Mouse (Mus musculus): ENCODE measurements around the gene Erg28.

Erg28 gene

DNA sequence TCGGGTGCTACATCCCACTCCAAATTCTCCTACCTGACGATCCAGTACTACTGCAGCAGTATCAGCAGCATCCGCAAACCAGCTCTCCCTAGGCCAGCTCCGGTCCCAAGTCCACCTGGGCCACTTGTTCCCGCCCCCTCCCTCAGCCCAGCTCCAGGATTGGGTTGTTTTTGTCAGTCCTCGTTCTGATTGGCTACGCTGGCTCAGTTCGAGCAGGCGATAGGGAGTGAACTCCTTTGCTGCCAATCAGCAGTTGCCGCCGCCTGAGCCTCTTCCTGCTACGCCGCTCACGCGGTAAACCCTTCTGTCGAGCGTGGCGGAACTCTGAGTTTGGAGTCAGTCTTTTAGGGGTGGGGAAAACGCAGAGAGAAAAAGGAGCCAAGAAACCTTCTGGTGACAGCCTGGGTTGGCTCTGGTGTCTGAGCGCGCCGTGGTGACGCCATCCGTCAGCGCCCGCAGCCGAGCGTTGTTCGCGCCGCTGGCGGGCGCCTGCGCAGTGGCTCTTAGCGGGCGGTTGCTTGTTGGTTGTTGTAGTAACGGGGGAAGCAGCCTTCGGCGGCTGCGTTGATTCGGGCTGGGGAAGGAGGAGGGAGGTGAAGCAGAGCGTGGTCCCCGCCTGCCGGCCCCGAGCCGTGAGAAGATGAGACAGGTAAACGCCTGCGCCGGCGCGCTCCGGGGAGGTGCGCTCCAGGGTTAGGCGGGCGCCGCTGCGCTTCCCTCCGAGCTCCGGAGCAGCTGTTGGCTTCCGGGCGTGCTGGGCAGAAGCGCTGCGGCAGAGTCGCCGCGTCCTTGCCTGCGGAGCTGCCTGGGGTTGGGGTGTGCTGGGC, at the start of gene Erg28, which contains the start of gene Ttll5:
Erg28 (minus strand) TSS at position 113 of the 827 bp plus-strand sequence.
Ttll5 (plus strand) TSS at position 222 of the 827 bp plus-strand sequence.
- peak; percentile 95 to 97 for DNase-seq (ENCODE audit: low spot score in 2 of 2)

DNA sequence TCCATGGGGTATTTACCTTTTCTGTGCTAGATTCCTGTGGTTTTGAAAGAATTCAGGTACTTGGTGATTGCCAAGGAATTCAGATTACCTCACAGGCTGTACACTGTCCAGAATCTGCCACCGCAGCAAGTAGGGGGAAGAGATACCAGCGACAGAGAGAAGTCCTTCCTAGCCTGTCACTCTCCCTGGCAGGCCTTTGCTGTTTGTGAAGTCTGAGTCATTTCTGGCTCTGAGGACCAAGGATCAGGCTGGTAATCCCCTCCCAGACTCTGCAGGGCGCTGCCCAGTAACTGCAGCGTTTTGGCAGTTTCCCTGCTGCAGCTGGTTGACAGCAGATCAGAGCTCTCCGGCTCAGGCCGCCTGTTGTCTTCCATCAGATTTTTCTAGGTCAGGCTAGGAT, 45.1 kb upstream of the Erg28 start:
- peak; percentile 24 to 29 for DNase-seq (ENCODE audit: low spot score in 2 of 2)

DNA sequence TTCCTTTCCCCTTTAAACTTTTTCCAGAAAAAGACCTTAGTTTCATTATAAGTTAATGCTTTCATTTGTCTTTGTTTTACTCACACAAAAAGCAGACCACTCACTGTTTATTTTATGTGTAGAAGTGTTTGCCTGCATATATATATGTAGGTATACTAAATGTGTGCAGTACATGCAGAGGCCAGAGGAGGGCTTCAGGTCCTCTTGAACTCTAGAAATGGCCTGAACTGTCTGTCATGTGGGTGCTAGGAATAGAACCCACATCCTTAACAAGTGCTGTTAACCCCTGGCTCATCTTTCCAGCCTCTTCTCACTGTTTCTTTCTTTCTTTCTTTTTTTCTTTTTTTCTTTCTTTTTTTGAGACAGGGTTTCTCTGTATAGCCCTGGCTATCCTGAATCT, 42.8 kb upstream of the Erg28 start:
- no peak for DNase-seq (ENCODE audit: low spot score in 2 of 2)

DNA sequence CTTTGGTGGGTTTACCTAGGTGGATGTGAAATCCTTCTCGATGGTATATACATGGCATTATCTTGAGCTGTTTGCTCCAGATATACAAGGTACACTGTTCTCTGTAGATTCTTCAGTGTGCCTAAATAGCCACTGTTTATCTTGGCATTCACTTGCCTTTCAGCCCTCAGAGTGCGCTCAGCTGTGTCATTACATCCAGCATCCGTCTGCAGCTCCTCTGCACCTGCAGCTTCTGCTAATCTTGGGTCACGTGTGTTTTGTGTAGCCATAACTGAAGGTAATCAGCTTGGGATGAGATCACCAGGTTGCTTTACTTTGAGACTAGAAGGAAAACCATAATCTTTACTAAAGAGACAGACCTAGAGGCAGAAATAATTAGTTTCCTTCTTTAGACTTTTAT, 42.3 kb upstream of the Erg28 start:
- DNase-seq (ENCODE audit: low spot score in 2 of 2) = no peak

DNA sequence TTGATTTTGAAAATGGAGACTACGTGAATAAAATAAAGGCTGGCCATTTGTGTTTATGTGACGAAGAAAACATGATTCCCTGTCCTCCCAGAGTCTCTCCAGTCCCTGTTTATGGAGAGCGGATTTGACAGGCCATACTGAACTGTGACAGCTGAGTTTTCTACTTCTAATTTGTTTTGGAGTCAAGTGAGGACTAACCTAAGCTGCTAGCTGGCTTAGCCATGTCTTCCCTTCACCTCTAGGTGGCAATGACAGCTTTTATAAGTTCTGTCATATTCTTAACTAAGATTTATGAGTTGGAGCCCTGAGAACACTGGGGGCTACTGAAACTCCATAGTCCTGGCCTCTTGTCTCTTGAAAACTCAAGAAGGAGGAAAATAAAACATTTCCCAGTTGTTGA, 41.2 kb upstream of the Erg28 start:
- DNase-seq (ENCODE audit: low spot score in 2 of 2) = peak in 1 of 2 experiments; percentile 21

DNA sequence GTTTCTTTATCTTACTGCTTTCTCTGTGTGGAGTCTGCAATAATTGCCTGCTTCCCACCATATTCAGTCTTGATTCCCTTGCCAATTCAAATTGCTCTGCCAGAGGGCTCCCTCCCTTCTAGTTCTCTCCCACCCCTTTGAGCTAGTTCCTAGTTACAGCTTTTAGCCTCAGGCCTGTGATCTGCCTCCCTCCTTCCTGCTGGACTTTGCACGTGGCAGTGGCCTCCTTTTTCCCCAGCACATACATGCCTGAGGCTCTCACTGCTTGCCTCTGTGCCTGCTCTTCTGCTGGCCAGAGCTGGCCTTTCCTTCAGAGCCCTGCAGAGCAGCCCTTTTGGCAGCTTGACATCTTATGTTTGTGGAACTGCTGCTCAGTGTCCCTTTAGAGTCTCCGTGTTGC, 38.2 kb upstream of the Erg28 start:
- DNase-seq (ENCODE audit: low spot score in 2 of 2) = no peak

DNA sequence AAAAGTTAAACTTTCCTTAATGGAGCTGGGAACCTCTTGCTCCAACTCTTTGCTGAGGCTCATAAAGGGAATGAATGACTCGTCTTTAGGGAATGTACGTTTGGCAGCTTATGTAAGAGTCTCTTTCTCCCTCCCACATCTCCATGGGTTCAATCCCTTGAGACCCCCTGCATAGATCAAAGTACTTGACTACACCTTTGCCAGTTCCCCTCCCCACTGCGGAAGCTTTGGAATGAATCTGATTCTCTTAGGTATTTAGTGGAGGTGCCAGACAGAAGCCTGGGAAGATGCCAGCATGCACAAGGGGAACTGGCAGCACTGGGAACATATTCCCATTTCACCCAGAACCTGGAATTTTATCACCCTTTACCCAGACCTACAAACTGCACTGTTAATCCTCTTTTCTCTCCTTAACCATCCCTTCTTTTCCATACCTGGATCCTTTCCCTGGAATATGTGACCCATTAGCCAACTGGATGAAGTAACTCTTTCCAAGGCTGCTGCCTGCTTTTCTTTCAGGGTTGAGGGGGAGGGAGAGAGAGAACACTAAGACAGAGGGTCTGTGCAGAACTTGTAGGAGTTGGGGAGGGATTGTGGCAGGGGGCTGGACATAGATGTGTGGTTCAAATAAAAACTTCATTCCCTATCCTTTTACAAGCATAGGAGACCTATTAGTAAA, 35.3 kb upstream of the Erg28 start:
- no peak for DNase-seq (ENCODE audit: low spot score in 2 of 2)

DNA sequence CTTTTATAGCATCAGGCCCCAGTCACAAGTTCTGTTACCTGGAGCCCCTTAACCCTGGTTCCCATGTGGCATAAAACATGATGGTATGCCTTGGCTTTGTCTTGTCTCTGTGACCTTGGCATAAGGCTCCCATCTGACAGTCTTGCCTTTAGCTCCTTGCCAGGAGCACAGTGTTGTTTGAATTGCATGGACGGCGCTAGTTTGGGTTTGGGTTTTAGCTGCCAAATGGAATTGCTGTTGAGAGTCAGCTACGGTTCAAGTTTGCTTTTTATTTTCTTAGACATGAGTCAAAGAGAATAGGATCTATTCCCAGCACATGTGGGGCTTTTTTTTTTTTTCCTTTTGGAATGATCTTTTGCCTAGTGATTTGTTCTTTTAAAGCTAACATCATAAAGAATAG, 34.8 kb upstream of the Erg28 start:
- no peak for DNase-seq (ENCODE audit: low spot score in 2 of 2)

DNA sequence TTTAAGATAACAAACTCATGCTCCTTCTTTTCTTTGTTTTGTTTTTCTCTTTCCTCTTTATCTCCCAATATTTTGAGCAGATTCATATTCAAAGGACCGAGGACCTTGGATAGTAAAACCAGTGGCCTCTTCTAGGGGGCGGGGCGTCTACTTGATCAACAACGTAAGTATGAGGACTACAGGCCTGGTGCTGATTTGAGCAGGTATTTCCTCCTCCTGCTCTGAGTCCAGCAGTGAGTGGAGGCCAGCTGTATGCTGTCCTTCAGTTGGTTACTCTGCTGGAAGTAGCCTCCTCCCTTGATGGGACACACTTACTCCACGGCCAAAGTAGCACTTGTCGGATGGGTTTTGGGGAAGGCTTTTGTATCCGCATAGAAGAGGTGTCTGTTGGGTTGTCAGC, 33.0 kb upstream of the Erg28 start:
- DNase-seq (ENCODE audit: low spot score in 2 of 2) = no peak

DNA sequence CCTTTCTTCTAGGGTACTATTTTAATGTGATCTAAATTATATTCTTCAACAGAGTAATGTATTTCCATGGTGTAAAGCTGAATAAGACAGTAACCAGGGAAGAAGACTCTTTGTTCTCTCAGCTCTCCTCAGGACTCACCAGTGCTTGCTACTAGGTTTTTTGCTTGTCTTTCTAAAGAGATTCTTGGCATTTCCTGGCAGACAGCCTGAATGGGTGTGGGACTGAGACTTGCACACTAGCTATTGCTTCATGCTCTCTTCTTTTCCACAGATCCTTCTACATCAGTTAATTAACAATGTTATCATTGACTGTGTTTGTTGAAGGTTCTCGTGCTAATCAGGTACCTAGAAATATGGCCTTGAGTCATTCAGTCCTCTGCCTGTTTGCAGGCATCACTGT, 29.9 kb upstream of the Erg28 start:
- no peak for DNase-seq (ENCODE audit: low spot score in 2 of 2)

DNA sequence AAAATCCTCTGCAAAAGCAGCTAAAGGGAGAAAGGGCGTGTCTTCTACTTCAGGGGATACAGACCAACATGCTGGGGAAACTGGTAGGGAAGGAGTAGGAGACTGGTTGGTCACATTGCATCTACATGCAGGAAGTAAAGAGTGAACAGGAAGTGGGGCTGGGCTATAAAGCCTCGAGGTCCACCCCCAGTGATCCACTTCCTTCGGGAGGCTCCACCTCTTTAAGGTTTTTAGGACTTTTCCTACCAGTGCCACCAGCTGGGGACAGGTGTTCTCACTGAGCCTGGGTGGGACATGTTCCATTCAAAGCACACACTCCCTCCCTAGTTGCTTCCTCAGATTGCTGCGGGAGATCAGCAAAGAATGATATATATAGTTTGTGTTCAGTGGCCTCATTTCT, 29.5 kb upstream of the Erg28 start:
- DNase-seq (ENCODE audit: low spot score in 2 of 2) = no peak

DNA sequence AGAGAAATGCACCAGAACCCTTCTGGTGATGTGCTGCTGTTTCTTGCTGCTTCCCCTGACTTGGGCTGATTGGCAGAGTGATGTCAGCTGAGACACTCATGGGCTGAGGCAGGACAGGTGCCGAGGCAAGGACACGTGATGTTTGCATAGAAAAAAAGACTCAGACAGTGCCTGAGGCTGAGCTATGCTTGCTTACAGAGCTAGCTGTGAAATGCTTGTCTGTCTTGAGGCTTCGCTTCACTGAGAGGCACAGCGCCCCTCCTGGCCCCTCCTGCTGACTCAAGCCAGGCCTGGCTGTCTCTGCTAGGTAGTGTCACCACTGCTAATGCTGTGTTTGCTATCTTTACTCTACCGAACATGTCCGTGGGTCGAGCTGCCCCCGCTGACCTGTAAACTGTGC, 26.3 kb upstream of the Erg28 start:
- DNase-seq (ENCODE audit: low spot score in 2 of 2) = no peak

DNA sequence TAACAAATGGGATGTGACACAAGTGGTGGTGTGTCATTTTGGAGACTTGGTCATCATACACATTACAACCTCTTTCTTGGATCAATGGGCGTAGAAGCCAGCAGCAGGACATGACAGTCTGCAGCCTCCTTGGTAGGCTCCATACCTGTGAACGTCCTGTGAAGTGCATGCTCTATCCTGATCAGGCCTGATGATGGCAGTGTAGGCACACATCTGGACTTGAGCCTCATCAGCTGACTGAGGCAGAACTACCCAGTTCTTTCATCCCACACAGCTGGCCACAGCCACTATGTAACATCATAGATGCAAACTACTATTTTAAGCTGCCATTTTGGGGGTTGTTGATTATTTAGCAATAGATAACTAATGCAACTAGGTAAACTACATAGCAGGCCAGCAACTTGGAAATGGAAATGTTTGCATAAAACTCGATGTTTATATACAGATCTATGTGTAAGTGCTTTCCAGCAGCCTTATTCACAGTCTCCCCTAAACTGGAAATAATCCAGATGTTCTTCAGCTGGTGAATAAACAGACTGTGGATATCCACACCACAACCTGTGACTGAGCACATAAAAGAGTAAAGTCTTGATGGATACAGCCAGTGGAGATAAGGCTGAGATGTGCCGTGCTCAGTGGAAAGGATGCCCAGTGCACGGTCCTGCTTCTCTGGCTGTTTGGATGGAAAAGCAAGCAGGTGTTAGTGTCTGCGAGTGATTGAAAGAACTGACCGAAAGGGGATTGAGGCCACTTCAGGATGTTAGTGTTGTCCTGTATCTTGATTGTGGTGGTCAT, 24.0 kb upstream of the Erg28 start:
- DNase-seq (ENCODE audit: low spot score in 2 of 2) = peak; percentile 49 to 52

DNA sequence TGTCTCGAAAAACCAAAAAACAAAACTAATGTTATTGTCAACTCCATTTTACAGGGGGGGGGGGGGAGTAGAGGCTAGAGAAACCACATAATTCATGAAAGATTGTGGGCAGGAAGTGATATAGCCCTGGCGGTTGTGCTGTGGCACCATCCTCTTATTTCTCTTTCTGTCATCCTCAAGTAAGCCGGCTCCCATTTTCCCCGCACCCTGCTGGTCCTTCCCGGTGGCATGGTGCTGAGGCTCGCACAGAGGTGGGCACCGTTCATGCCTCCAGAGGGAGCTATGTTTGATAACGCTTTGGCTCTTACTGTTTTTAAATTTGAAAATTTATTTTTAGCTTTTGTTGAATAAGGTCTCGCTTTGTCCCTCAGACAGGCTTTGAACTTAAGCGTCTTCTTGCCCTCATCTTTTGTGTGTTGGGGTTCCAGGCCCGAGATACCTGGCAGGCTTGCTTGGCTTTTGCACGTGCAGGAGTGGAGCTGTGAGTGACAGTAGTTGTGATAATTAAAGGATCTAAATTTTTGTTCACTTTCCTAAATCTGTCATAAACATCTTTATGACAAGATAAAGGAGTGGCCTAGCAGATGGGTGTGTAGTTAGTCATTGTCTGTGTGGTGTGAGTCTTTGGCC, 15.1 kb upstream of the Erg28 start:
- no peak for DNase-seq (ENCODE audit: low spot score in 2 of 2)

DNA sequence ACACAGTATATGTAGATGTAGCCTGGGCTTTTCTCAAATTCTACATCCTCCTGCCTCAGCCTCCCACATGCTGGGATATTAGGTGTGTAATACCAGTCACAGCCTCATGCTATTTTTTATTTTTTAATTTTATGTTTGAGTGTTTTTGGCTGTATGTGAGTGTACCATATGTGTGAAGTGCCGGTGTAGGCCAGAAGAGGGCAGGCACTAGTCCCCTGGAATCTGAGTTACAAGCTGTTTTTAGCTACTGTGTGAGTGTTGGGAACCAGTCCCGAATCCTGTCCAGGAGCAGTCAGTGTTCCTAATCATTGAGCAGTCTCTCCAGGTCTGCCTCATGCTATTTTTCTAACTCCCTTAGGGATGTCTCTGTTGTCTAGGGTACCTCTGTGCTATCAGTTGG, 13.4 kb upstream of the Erg28 start:
- DNase-seq (ENCODE audit: low spot score in 2 of 2) = no peak

DNA sequence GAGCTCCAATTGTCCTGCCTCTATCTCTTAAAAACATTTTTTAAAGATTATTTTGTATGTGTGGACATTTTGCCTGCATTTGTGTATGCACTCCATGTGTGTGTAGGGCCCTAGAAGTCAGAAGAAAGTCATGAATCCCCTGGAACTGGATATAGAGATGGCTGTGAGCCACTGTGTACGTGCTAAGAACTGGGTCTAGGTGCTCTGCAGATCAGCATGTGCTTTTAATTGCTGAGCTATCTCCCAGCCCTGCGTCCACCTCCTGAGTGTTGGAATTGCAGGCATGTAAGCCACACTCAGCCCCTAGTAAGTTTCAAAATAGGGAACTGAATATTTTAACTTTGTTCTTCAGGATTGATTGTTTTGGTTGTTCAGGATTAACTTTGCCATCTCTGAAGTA, 10.2 kb upstream of the Erg28 start:
- no peak for DNase-seq (ENCODE audit: low spot score in 2 of 2)

DNA sequence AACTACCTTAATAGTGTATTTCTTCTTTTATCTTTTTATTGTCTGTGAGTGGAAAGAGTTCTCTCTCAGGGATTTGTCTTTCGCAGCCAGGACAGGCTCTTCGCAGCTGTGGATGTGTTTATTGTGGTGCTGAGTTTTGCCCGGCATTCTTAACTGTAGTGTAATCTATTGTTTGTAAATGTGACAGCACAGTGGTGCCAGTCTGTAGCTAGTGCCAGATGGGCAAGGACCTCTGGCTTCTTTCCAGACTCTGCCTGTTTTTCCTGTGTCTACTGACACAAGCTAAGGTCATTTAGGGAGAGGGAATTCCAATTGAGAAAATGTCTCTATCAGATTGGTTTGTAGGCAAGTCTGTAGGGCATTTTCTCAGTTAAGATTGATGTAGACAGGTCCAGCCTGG, 6.3 kb upstream of the Erg28 start:
- DNase-seq (ENCODE audit: low spot score in 2 of 2) = no peak

DNA sequence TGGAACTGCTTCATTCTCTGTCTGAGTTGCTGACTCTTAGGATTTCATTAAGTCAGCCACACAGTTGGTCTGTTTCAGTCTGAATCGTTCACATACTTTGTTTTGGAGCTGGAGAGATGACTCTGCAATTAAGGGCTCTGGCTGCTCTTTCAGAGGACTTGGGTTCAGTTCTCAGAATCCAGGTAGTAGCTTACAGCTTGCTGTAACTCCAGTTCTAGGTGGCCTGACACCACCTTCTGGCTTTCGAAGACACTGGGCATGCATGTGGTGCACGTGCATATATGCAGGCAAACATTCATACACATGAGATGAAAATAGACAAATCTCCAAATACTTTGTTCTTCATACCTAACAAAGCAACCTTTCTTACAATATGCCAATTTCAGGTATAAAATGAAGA, 5.5 kb upstream of the Erg28 start:
- no peak for DNase-seq (ENCODE audit: low spot score in 2 of 2)

DNA sequence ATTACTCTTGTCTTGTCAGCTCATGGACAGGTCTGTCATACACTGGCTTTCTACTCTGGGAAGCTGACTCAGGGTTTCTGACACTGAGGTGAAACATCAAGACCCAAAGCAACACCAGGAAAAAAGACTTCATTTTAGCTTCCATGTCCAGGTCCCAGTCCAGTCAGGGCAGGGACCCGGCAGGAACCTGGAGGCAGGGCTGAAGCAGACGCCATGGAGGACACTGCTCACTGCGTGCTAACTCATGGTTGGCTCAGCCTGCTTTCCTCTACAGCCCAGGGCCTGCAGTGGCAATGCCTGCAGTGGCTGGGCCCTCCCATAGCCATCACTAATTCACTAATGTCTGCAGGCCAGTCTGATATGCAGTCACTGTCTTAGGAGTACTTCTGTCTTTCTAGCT, 4.5 kb upstream of the Erg28 start:
- DNase-seq (ENCODE audit: low spot score in 2 of 2) = no peak

DNA sequence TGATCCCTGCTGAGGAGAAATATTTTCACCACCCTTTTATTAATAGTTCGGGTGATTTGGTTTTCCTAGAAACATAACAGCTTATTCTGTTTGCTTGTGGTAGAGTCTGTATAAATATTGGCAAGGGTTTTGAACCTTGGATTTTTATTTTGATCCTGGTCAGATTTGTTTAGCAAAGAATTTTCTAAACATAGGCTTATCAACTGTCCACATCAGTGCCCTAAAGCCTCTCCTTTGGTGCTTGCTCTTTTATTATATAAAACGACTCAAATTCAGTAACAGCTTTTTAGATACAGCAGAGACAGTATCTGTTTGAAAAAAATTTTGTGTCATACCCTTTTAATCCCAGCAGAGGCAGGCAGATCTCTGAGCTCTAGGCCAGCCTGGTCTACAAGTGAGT, 1.5 kb upstream of the Erg28 start:
- DNase-seq (ENCODE audit: low spot score in 2 of 2) = no peak

DNA sequence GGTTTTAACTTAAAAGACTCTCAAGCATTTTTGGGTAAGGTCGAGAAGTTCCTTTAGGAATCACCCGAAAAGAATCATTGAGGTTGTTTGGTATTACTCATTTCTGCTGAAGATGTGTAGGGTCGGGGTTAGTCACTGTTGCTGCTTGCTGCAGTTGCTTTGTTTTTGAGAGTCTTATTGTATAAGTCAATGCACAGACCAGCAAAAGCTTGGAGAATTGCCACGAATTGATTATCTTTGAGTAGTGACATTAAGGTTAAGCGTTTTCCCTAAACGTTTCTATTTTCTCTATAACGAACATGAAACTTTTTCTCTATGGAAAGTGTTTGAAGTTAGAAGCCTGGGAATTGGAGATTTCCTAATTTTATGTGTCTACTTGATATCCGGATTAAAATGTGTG, 1.0 kb upstream of the Erg28 start:
- no peak for DNase-seq (ENCODE audit: low spot score in 2 of 2)

DNA sequence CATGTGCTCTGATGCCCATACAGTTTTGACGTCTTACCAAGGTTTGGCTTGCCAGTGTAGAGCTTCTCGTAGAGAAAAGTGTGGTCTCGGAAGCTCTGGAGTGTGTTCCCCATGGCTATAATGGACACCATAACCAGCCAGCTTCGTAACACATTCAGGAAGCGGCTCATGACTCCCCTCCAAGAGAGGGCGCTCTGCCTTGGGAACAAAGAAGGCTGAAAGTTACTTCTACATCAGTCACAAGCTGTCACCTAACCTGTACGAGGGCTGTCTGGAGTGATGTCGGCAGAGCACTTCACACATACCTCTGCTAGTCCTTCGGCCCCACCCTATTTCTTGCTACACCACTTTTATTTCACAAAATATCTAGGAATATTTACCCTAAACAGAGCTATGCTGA, 2.3 kb downstream of the Erg28 start:
- no peak for DNase-seq (ENCODE audit: low spot score in 2 of 2)
